Mouse (Mus musculus) bone marrow, adult 2 months (tissue): ENCODE measurements at regions not wholly inside any gene's neighbourhood (a gene's known extent, or its start where the extent isn't known, plus 50 kb on each side); places are given as distances from the start of the nearest gene placed in this dataset.

Experiments
- H3K27ac ChIP-seq: fragments of 200-500 bp; 2 replicates; pipeline ENCODE4 v1.5.1; 2012; ENCODE audit warnings: low read depth, mild to moderate bottlenecking, control low read depth, inconsistent platforms, low read length; ENCODE audit not compliant: control insufficient read depth, poor library complexity, insufficient read depth
- H3K4me1 ChIP-seq: fragments of 200-500 bp; 2 replicates; pipeline ENCODE4 v1.6.1; 2011; ENCODE audit warnings: low read length; ENCODE audit not compliant: control insufficient read depth, insufficient read depth
- H3K4me3 ChIP-seq: fragments of 200-500 bp; replicated peaks from 2 replicates; pipeline ENCODE3; 2011; ENCODE audit warnings: mild to moderate bottlenecking, low read depth, low read length, control low read depth; ENCODE audit not compliant: control insufficient read depth
- CTCF ChIP-seq: fragments of 200-500 bp; IDR thresholded peaks from 2 replicates; pipeline ENCODE4 v1.5.1; 2011; ENCODE audit warnings: low read length, control low read depth; ENCODE audit not compliant: control insufficient read depth, insufficient read depth
- POLR2A ChIP-seq: fragments of 200-500 bp; IDR thresholded peaks from 2 replicates; pipeline ENCODE4 v1.6.1; 2011; ENCODE audit warnings: low read depth, mild to moderate bottlenecking, control low read depth, low read length, borderline replicate concordance; ENCODE audit not compliant: control insufficient read depth
- WGBS: fragments of 180-500 bp; shearing (Covaris S2); methylation state at CpG from one replicate; pipeline ENCODE4 v1.1.7; 2018; 5-methylcytosine and 5-hydroxymethylcytosine counted together

DNA sequence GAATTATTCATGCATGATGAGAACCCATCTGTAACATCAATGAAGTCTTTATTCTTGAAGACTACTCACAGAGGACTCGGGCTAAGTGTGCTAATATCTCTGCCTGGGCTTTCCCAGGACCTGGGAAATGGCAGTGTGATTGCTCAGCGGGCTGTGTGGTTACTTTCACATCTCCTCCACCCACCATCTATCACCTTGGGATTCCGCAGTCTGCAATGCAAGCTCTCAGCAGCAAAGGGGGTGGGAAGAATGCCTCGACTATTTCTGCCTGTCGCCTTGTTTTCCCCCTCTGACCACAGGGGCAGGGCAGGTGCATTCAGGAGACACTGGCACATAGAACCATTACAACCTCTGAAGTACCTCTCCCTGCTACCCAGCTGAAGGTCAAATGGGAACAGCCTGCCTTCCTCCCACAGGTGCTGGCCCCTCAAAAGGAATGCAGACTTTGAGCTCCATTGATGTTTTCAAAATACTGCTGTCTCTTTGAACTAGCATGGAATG, 319.9 kb downstream of the Sox4 start:
- WGBS, result 71% methylated on average over 5 of the region's 5 CpGs
- TF ChIP-seq POLR2A (no peak), CTCF (no peak)
- no peak overlapping the region for H3K27ac ChIP-seq
- no peaks in the 10 kb centered on the region for H3K4me1 ChIP-seq
- no peak overlapping the region for H3K4me3 ChIP-seq

DNA sequence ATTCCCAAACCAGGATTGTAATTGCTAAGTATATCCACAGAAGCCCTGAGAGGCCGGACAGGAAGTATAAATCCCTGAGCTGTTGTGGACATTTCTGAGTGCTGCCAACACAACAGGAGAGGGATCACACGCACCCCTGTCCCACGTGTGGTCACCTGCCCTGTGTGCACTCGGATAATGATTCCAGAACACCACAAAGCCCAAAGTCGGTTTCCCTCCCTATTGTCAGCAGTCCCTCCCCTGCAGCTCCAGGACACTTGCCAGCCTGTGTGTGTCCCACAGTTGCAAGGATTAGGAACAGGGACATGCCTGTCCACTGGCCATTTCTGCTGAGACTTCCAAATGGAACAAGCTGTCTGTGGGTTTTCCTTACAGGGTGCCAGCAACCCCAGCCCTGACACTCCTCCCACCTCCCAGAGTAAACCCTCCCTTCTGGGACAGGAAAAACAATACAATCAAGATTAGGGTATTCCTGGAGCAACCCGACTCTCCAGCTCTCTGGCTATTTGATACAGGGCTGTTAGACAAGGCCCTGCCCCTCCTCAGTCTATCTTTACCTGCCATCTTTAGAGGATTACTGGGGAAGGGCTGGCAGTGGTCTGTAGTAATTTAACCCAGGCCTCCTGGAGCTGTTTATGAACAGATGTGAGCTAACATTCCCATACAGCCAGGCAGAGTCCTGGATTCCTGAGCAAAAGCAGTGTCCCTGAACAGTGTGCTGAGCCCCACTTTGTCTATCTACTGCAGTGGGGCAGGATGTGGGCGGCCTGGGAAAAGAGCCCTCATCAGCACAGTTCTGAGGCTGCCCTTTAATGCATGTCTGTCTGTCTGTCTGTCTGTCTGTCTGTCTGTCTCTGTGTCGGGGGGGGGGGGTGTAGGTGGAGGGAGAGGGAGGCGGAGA, 323.8 kb downstream of the Sox4 start:
- TF ChIP-seq POLR2A (no peak), CTCF (no peak)
- Histone ChIP-seq H3K27ac (no peak overlapping the region; the same call in 1 of the 2 replicates), H3K4me3 (no peak overlapping the region), H3K4me1 (no peaks in the 10 kb centered on the region)
- 67% methylated on average over 9 of the region's 9 CpGs for WGBS

DNA sequence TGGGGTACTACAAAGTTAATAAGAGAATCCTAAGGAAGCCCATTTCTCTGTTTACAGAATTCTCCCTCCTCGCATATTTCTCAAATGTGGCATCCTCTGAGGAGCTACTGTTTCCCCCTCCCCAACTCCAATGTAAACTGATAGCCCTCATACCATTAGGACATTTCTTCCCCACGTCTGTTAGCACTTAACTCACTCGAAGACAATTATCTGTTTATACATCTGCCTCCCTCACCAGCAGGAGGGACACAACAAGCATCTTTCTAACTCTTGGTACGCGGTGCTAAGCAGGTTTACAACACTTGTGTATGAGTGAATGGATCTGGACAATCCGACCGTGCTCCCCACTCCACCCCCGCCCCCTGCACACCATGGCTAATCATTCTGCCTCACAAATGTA, 324.8 kb downstream of the Sox4 start:
- TF ChIP-seq POLR2A, result no peak
- no peak for TF ChIP-seq CTCF
- WGBS, result 79% methylated on average over 8 of the region's 8 CpGs
- Histone ChIP-seq H3K27ac (no peak overlapping the region), H3K4me3 (no peak overlapping the region), H3K4me1 (no peaks in the 10 kb centered on the region)

DNA sequence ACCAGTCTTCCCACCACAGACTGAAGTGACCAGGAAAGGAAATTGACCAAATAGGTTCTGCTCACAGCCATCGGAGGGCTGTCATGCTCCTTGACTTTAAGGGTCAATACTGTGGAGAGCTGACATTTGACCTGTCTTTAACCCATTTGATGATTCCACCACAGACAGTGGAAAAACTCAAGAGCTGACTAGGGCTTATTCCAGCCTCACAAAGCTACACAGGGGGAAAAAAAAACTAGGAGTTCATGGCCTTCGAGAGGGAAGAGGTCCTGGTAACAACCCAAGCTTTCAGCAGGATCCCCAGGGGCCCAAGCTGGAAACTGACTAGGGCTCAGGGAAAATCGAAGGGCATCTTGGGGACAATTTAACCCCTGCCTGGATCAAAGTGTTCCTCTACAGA, 334.6 kb downstream of the Sox4 start:
- Histone ChIP-seq H3K4me1 (no peaks in the 10 kb centered on the region), H3K27ac (no peak overlapping the region), H3K4me3 (no peak overlapping the region)
- no peak for TF ChIP-seq CTCF
- TF ChIP-seq POLR2A, result no peak
- WGBS, result 61% methylated on average over 3 of the region's 3 CpGs

DNA sequence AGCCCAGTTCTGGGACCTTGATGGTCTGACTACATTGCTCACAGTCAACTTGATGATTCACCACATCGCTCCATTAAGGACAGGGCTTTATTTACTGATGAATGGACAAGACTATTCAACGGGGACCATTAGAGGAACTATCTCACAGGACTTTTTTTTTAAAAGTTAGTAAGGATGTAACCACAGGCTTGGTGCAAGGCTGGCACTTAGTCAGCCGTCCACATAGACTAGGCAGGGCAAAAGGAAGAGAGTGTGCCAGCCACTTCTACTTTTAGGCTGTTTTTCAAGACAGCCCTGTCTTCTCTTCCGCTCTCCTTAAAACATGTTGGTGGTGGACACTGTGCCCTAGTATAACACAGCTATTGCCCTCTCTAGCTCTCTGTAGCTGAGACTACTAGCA, 336.0 kb downstream of the Sox4 start:
- no peak overlapping the region for H3K4me3 ChIP-seq
- H3K27ac ChIP-seq, result no peak overlapping the region
- WGBS, result 28% methylated on average over 4 of the region's 4 CpGs
- no peaks in the 10 kb centered on the region for H3K4me1 ChIP-seq
- no peak for TF ChIP-seq CTCF
- no peak for TF ChIP-seq POLR2A

DNA sequence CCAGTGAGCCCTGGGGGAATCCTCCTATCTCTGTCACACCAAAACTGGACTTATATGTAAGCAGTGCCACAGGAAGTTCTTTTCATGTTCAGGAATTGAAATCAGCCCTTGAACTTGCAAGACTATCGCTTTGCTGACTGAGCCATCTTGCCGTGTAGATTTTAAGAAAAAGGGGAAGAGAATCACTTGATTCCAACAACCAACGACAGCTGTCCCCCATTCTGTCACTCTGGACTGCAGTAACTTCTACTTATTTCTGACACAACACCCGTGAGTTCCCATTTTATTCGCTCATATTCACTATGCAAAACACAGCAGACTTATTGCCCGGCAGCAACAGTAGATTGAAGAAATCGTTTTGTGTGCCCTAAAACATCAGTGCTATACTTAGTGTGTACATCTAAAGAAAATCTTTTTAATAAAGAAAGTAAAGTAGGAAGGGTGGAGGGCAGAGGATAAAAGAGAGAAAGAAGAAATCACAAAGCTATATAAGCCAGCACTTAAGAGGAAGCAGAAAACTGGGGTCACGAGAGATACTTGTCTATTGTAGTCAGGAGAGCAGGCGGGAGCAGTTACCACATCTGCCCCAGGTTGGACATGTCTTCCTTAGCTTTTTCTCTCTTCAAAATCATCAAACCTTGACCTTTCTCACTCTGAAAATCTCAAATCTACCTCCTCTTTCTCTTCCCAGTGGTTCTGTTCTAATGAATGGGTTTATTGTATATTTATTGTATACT, 336.7 kb downstream of the Sox4 start:
- Histone ChIP-seq H3K4me3 (no peak overlapping the region), H3K4me1 (no peaks in the 10 kb centered on the region), H3K27ac (no peak overlapping the region)
- 8% methylated on average over 9 of the region's 9 CpGs for WGBS
- TF ChIP-seq CTCF (no peak), POLR2A (no peak)

DNA sequence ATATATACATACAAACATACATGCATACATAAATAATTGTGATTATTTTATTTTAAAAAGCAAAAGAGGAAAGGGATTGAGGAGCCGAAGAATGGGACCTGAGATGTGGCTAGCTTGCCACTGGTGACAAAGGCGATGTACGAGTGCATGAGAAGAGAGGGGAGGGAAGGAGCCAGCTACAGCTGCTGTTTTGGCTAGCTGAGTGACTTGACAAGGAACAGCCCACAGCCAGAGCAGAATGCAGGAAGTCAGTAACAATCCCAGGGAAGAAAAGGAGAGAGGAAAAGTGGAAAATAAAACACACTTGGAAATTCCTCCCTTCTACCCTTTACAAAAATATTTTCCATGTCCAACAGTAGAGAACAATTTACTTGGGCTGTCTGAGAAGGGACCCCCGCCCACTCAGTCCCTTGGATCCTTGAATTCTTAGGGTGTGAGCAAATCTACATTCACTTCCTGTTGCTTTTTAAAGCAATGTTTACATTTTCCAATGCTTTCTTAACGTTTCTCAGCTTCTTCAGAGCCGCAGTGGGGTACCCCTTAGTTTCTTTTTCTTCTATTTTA, 345.9 kb downstream of the Sox4 start:
- H3K27ac ChIP-seq, result no peak overlapping the region
- TF ChIP-seq CTCF (no peak), POLR2A (no peak)
- WGBS, result 56% methylated on average over 6 of the region's 6 CpGs

DNA sequence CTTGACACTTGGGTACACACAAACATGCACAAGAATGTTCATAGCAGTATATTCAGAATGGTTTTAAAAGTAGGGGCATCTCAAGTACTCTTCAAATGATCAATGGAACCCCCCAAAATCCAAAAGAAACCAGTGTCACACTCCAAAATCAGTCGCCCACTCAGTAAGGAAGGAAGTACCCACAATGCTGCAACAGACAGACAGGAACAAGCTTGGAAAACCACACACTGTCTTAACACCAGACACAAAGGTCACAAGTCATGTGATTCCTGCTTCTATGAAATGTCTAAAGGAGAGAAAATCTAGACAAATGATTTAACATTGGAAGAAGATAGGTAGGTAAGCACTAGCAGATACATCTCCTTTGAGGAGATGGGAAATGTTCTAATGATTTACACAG, 346.9 kb downstream of the Sox4 start:
- no peak overlapping the region for H3K4me3 ChIP-seq
- no peak overlapping the region for H3K27ac ChIP-seq
- TF ChIP-seq POLR2A (no peak), CTCF (no peak)
- no peaks in the 10 kb centered on the region; the same call in 1 of the 2 replicates for H3K4me1 ChIP-seq
- 11% methylated on average over 1 of the region's 1 CpGs for WGBS

More for the DNA sequence above, 345.9 kb downstream of the Sox4 start:
- Histone ChIP-seq H3K4me1 (no peaks in the 10 kb centered on the region; the same call in 1 of the 2 replicates), H3K4me3 (no peak overlapping the region)
